Mouse (Mus musculus) adrenal gland (tissue): ENCODE data around the gene Prss36.
"Not testable (repeated sequence)": the region's sequence is repeated elsewhere in the genome, so short reads cannot be mapped to it uniquely, and the experiment has no call there.

Experiments used
- intact Hi-C: fragments of 180-260 bp; cut with DNase I; formaldehyde crosslinking; loops from one replicate; pipeline ENCODE4 v1.15.1; 2025

The Prss36 gene

DNA sequence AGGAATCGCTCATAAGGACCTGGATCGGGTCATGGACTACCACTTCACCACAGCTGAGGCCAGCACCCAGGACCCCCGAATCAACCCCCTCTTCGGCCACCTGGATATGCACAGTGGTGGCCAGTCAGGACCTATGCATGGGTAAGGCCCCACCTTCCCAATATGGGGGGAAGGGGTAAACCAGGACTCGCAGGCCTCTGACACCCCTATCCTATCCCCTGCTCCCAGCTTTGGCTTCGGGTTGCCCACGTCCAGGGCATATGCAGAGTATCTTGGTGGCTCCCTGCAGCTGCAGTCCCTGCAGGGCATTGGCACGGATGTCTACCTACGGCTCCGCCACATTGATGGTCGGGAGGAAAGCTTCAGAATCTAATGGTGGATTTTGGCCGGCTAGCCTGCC is 38.6 kb downstream of the Prss36 start:
- intact Hi-C loops = no loop called here

DNA sequence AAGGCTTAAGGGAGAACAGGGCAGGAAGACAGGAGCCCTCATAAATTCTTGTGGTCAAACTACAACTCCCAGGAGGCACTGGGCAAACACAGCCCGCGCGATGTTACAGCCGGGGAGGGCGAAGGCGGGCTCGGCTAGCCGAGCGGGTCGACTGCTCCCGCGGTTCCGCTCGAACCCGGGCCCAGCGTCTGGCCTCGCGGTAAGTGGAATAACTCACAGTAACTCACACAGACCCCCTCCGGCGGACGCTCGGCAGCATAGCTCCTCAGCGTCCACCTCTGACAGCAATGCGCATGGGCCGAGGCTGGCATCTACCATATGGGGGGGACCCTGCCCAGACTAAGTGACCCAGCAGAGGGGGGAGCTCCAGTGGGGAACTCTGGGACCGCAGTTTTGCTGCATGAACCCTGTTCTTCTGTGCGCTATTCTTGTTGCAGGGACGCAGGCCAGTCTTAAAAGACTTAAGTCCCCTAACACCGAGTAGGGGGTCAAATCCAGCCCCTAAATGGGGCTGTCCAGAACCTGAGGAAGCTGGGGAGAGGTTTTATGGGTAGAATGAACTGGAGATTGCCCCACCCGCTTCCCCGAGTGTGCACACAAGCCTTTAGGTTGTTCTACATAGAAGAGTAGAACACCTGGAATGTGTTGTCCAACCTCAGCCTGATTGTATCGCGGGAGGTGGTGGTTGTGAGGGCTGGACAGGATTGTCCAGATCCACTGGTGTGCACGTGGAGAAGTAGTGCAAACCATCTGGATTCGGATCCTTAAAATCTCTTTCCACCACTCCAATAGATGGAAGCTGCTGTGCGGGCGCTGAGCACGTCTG is 42.3 kb downstream of the Prss36 start, which contains the start of gene Bckdk:
Bckdk (plus strand) TSS at position 112 of the 826 bp plus-strand sequence.
- intact Hi-C loops = no loop called here

DNA sequence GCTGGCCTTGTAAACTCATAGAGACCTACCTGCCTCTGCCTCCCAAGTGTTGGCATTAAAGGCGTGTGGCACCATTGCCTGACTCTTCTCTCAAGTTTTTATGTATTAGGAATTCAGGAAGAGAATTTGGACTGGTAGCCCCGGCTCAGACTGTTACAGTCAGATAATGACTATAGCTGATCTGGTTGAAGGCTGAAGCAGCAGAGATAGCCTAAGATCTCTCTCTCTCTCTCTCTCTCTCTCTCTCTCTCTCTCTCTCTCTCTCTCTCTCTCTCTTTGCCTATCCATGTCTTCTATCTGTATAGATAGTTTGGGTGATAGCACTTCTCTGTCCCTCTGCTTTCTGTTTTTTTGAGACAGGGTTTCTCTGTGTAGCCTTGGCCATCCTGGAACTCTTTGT is 44.8 kb downstream of the Prss36 start:
- intact Hi-C loops = no loop called here

DNA sequence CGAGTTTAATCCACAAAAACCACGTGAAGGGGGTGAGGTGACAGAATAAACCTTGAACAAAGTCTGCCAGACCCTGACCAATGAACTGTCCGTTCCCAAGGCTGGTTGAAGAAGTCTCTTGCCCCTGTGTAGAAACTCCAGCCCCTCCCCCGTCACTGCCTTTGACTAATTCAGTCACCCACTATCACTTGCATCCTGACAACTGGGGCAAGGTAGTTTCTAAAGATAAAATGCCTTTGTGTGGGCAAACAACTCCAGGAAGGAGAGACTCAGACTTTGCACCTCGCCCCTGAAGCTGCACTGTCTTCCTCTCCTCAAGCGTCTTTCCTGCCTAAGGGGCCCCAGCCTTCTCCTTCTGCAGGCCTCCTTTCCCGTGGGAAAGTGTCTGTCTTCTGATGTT is 46.5 kb downstream of the Prss36 start:
- intact Hi-C loops = no loop called here

DNA sequence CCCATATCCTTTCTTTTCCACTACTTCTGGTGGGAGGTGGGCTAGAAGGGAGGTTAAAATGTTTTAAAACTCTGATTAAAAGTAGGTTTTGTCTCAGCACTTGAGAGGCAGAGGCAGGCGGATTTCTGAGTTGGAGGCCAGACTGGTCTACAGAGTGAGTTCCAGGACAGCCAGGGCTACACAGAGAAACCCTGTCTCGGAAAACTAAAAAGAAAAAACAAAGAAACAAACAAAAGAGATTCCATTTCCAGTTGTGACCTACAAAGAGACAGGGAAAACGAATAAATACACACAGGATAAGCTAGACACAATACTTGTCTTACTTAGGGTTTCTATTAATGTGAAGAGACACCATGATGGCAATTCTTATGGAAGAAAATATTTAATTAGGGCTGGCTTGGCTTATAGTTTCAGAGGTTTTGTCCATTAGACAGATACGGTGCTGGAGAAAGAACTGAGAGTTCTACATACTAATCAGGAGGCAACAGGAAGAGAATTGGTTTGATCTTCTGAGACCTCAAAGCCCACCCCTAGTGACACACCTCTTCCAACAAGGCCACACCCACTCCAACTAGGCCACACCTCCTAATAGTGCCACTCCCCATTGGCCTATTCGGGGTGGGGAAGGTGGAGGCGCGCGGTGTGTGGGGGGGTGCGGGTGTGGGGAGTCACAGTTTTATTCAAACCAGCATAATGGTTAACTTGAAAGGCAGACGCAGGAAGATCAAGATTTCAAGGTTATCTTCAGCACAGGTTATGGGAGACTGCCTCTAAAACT is 48.2 kb downstream of the Prss36 start:
- intact Hi-C loops = no loop called here

DNA sequence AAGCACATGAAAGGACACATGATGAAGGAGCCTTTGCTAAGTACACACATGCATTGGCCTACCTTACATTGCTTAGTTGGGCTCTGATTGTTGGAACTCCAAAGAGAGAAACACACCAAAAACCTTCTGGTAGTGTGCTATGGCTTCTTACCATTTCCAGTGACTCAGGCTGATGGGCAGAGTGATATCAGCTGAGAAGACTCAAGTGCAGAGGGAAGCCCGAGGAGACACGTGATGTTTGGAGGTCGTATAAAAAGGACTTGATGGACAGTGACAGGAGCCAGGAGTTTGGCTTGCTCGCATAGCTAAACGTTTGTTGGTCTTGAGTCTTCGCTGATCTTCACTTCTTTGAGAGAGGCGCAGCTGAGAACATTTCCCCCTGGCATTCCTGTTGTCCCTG is 49.0 kb downstream of the Prss36 start:
- intact Hi-C loops = no loop called here

DNA sequence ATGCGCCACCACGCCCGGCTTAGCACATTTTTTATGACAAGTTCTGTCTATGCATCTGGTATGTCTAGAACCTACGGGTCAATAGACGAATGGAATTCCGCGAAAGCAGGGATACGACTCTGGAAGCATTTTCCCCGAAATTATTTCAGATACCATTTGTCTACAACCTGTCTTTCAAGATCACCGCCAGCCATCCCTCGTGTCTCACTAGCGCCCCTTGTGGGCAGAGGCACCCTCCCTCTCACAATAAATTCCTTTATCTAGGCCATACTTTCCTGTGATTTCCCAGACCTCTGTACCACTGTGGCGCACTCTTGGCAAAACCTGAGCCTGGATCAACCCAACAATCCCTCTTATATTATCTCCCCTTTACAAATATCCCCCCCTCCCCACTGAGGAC is 50.1 kb downstream of the Prss36 start:
- intact Hi-C loops = no loop called here

DNA sequence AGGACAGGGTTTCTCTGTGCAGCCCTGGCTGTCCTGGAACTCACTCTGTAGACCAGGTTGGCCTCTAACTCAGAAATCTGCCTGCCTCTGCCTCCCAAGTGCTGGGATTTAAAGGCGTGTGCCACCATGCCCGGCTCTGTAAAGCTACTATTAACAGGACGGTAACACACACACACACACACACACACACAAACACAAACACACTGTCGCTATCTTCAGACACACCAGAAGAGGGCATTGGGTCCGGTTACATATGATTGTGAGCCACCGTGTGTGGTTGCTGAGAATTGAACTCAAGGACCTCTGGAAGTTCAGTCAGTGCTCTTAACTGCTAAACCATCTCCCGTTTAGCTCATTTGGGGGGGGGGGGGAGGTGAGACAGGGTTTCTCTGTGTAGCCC is 50.6 kb downstream of the Prss36 start:
- intact Hi-C loops = not testable (repeated sequence)

DNA sequence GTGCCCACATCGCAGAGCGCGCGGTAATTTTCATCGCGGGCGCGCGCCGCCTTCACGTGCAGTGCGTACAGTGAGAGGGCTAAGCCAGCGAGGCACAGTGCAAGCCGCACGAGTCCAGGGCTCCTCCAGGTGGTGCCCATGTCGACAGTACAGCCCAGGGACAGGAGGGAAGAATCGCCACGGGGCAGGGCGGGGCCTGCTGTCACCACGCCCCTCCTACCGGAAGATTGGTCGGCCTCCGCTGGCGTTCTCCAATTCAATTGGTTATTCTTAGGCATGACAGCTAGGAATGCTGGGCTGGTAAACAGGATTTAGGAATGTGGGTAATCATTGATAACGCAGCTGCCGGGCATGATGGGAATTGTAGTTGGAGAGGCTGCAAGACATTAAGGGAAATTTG is 51.1 kb downstream of the Prss36 start, which contains the start of the genes Gm21974 and Vkorc1:
Gm21974 (minus strand) TSS at position 13 of the 400 bp plus-strand sequence.
Vkorc1 (minus strand) TSS at position 176 of the 400 bp plus-strand sequence.
- intact Hi-C loops = no loop called here

DNA sequence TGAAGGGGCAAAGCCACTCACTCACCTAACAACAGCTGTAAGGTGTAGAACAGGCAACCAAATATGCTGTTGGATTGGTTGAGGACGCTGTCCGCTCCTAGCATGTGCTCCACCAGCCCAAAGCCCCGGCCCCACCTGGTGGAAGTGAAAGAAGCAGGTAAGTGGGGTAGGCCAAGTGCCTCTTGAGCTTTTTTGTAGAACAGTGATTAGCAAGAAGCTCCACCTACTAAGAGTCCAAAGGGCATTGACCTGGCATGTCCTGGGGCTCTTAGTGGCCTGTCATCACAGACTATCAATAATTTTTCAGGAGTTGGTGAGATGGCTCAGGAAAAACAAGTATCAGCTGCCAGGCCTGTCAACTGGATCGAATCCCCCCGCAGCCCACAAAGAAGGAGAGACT is 52.0 kb downstream of the Prss36 start:
- intact Hi-C loops = no loop called here

DNA sequence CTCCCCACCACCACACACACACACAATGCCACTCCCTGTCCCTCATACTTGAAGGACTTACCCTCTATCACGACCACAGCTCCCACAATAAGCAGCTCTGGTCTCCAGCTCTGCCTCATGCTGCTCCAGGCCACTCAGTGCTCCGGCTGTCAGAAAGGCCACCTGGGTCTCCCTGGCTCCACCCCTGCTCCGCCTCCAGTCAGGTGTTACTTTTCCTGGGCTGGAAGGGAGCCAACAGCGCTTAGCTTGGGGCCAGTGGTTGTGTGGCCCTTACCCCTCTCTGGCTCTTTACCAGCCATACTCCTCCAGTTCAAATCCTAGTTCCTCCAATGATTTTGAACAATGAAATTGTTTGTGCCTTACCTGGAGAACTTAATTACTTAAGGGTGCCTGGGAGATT is 55.7 kb downstream of the Prss36 start, which contains the start of gene Prss53:
Prss53 (minus strand) TSS at position 173 of the 400 bp plus-strand sequence.
- intact Hi-C loops = no loop called here

DNA sequence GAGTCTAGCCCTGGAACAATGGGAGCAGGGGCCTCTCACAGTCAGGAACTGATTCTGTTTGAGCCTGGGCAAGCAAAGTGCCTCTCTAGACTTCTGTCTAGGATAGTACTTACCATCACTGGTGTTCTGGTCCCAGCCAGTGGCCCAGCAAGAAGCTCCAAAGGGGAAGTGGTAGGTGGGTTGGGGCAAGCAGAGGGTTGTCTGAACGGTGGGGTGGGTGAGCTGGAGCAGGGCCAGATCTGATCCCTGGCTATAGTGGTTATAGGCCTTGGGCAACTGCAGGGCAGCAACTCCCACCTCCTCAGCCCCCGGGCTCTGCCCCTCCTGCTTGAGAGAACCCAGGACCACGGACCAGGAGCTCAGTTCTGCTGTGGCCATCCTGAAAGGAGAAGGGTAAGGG is 57.7 kb downstream of the Prss36 start:
- intact Hi-C loops = no loop called here

DNA sequence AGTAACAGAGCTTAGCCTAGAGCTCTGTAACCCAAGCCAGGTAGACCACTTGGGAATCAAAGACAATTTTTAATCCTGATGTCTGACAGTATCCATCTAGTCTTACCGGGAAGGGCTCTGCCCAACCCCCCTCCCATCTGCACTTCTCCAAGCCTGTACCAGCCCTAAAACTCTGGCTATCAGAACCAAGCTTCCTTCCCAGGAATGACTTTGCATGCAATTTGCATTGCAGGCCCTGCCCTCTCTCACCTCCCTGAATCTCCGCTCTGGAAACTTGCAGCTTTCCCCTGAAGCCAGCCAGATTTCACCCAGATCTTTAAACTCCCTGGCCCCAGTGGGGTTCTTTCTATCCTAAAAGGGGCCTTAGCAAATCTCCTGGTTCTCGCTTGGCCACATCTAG is 58.7 kb downstream of the Prss36 start:
- intact Hi-C loops = no loop called here

DNA sequence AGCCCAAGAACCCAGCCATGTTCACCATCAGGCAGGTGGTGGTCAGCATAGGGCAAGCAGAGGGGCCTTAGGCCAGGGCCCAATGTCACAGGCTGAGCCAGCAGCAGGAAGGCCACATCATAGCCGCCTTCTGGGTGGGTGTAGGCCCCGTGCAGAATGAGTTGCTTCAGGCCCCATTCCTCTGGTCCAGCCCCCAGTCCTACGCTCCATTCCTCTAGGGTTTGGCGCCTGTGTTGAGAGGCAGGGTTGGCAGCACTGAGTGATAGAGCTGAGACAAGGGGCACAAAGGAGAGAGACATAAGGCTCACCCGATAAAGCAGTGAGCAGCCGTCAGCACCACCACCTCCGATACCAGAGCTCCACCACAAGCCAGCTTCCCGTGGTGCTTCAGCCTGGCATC is 59.3 kb downstream of the Prss36 start:
- intact Hi-C loops = no loop called here

DNA sequence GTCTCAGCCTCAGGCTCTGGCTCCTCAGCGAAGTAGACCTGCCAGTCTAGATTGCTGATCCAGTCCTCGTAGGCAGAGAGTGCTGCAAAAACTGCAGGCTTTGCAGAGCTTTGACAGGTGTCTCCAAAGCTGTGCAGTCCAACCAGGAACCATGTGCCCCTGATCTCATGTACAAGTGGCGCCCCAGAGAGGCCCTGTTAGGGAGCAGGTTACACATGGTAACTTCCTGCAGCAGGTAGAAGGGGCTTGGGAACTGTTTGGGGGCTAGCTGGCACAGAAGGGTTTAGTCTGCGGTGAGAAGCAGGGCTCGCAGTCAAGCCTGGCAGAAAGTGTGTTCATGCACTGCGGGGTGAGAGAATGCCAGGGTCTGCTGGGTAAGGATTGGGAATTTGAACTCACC is 60.0 kb downstream of the Prss36 start:
- intact Hi-C loops = no loop called here

DNA sequence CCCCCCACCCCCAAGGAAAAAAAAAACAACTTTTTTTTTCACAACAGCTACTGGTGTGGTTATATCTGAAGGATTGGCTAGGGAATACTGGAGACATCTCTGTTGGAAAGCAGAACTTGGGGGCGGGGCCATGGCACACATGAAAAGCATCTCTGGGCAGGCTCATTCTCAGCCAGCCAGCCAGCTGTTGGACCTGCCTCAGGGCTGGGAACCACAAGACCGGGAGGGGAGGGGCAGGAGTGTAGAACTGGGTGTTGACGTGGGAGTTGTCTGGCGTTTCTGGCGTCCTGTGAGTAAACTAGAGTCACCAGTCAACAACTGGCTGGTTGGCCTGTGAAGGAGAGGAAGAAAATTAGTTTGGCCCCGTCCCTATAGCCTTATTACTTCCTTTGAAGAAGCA is 60.6 kb downstream of the Prss36 start:
- intact Hi-C loops = no loop called here
